Mouse (Mus musculus) kidney, adult 2 months (tissue): ENCODE data around the gene Stx17. TPM values are rescaled to one million over a fixed set of nuclear protein-coding genes. Genes with fewer than 3 reads are reported as not detected.

ENCODE experiments used
- DNase-seq: peaks from one replicate; pipeline ENCODE4 v3.0.0; 2021
- H3K27ac ChIP-seq: fragments of 200-500 bp; 2 replicates; pipeline ENCODE4 v1.5.1; 2012; ENCODE audit warnings: low read depth, low read length, control low read depth, inconsistent platforms; ENCODE audit not compliant: insufficient read depth
- H3K27me3 ChIP-seq: fragments of 200-500 bp; replicated peaks from 2 replicates; pipeline ENCODE4 v1.6.1; 2012; ENCODE audit warnings: mild to moderate bottlenecking, moderate library complexity, low read length, inconsistent platforms; ENCODE audit not compliant: control insufficient read depth, insufficient read depth
- H3K36me3 ChIP-seq: fragments of 200-500 bp; 2 replicates; pipeline ENCODE4 v1.6.1; 2012; ENCODE audit warnings: mild to moderate bottlenecking, moderate library complexity, low read length, inconsistent platforms; ENCODE audit not compliant: control insufficient read depth, insufficient read depth
- H3K4me1 ChIP-seq: fragments of 200-500 bp; 2 replicates; pipeline ENCODE4 v1.6.1; 2011; ENCODE audit warnings: low read length; ENCODE audit not compliant: control insufficient read depth, insufficient read depth
- H3K4me3 ChIP-seq: fragments of 200-500 bp; 2 replicates; pipeline ENCODE4 v1.5.1; 2011; ENCODE audit warnings: mild to moderate bottlenecking, low read depth, low read length, control low read depth; ENCODE audit not compliant: insufficient read depth
- CTCF ChIP-seq: fragments of 200-500 bp; conservative IDR thresholded peaks from 2 replicates; pipeline ENCODE4 v1.5.1; 2011; ENCODE audit warnings: low read depth, mild to moderate bottlenecking, control low read depth, low read length, moderate library complexity, mixed read lengths; ENCODE audit not compliant: insufficient read depth, insufficient read length
- POLR2A ChIP-seq: fragments of 200-500 bp; IDR thresholded peaks from one replicate; pipeline ENCODE4 v1.6.1; 2011; ENCODE audit warnings: low read depth, low read length, control low read depth
- WGBS: fragments of 180-500 bp; shearing (Covaris S2); methylation state at CpG from one replicate; pipeline ENCODE4 v1.1.7; 2018; 5-methylcytosine and 5-hydroxymethylcytosine counted together
- polyA plus RNA-seq: library from polyadenylated mRNA; depleted of rRNA; stranded (reverse); fragments of >200 nt; gene quantifications from 2 replicates; pipeline ENCODE4 v1.2.3, GENCODE M21; 2012

The Stx17 gene
- polyA plus RNA-seq, 1 experiment: 6.1 TPM

- DNase-seq: no peak
- WGBS: 1% methylated on average over 9 of the region's 9 CpGs
- H3K36me3 ChIP-seq: no peaks in the 10 kb centered on the region
These were observed 321 bp upstream of the Stx17 start for GRCm38 (mm10) chr4:48124416-48124772.

DNA sequence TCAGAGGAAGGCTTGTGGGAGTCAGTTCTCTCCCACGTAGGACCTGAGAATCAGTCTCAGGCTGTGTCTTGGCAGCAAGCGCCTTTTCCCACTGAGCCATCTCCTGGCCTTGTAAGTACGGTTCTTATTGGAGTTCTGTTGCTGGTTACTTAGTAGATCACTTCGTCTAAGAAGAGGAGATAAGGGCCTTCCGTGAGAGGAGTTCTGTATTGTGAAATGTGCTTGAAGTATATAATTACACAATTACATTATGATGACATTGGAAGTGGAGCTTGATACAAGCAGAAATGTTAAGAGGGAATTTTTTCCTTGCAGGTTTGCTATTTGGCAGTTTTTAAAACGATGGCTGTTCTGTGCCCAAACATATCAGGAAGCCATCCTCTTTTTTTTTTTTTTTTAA, 5.6 kb downstream of the Stx17 start:
- H3K27me3 ChIP-seq: no peaks in the 10 kb centered on the region
- no peaks in the 10 kb centered on the region; the same call in 1 of the 2 replicates for H3K4me1 ChIP-seq
- no peaks in the 10 kb centered on the region; the same call in 1 of the 2 replicates for H3K36me3 ChIP-seq
- TF ChIP-seq POLR2A: no peak
- TF ChIP-seq CTCF: no peak
- H3K27ac ChIP-seq: no peak overlapping the region
- 87% methylated on average over 6 of the region's 6 CpGs for WGBS
- DNase-seq: no peak
- H3K4me3 ChIP-seq: no peak overlapping the region

More at GRCm38 (mm10) chr4:48124416-48124772, 321 bp upstream of the Stx17 start:
- TF ChIP-seq POLR2A (no peak), CTCF (no peak)
- Histone ChIP-seq H3K27me3 (no peaks in the 10 kb centered on the region), H3K4me1 (peaks cover 3% of the 10 kb centered on the region; the same call in 1 of the 2 replicates), H3K4me3 (peak overlapping the region; percentile 99), H3K27ac (no peak overlapping the region)

DNA sequence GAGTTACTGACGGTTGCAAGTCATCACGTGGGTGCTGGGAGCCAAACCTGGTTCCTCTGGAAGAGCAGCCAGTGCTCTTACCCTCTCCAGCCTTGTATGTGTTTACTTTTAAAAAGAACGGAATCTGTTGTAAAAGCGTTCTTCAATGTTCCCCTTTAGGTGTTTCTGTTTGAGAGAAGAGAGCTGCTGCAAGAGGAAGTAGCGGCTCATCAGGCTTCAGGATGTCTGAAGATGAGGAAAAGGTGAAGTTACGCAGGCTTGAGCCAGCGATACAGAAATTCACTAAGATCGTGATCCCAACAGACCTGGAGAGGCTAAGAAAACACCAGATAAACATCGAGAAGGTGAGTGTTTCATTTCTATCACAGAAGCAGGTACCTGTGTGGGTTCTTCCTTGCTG, 6.9 kb downstream of the Stx17 start:
- WGBS: 94% methylated on average over 9 of the region's 9 CpGs
- H3K4me3 ChIP-seq: no peak overlapping the region
- no peak for DNase-seq
- no peaks in the 10 kb centered on the region for H3K27me3 ChIP-seq
- H3K4me1 ChIP-seq: no peaks in the 10 kb centered on the region
- H3K36me3 ChIP-seq: no peaks in the 10 kb centered on the region; the same call in 1 of the 2 replicates
- TF ChIP-seq POLR2A (no peak), CTCF (no peak)
- H3K27ac ChIP-seq: no peak overlapping the region

DNA sequence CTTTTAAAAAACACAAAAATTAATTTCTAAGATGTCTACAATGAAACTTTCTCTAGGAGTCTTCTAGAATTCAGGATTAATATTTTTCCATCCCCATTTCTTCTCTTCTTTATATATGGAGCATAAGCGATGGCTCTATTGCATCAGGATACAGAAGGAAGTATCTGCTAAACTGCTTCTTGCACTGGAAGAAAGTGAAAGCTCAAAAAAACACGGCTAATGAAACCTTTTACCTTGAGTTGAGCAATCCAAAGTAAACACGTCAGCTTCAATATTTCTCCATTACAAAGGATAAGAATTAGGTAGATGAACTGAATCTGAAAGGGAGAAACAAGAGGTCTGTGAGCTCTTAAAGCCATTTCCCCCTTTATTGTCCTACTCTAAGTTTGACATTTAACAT, 8.0 kb downstream of the Stx17 start:
- no peak overlapping the region for H3K4me3 ChIP-seq
- H3K27ac ChIP-seq: no peak overlapping the region
- WGBS: 90% methylated on average over 3 of the region's 3 CpGs
- H3K27me3 ChIP-seq: no peaks in the 10 kb centered on the region
- no peaks in the 10 kb centered on the region; the same call in 1 of the 2 replicates for H3K36me3 ChIP-seq
- H3K4me1 ChIP-seq: no peaks in the 10 kb centered on the region
- TF ChIP-seq CTCF (no peak), POLR2A (no peak)
- DNase-seq: no peak

DNA sequence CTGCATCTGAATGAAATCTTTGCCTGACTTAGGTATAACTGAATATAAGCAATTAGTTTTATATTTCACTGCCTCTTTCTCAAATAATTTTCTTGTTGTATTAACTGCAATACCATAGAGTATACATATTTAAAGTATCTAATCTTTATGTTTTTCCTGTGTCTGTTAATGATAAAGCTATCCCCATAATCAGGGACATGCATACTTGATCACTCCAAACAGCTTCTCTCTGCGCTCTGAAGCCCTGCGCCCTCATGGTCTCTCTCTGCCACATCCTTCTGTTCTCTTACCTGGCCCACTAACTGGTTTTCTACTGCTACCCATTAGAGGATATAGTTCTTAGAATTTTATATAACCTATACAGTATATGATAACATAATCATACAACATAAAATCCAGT, 24.8 kb downstream of the Stx17 start:
- no peak overlapping the region for H3K4me3 ChIP-seq
- no peaks in the 10 kb centered on the region for H3K36me3 ChIP-seq
- 94% methylated on average over 2 of the region's 2 CpGs for WGBS
- no peak overlapping the region for H3K27ac ChIP-seq
- TF ChIP-seq POLR2A (no peak), CTCF (no peak)
- no peaks in the 10 kb centered on the region for H3K4me1 ChIP-seq
- H3K27me3 ChIP-seq: no peaks in the 10 kb centered on the region
- DNase-seq: no peak

DNA sequence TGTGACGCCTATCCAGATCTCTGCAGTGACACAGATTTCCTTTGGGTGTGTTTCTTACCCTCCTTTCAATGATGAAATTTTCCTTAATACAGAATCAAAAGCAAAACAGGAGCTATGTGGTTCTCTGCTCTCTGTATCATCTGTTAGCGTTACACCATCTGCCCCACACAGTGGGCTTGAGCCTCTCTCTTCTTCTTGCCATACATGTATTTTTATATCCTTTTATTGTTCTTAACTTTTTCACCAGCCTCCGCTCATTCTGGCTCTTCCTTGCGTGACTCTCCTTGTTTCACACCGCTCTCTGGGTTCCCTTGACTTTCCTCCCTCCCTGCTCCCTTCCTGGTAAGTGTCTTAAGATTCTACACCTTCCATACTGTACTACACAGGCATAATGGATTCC, 28.5 kb downstream of the Stx17 start:
- H3K36me3 ChIP-seq: no peaks in the 10 kb centered on the region
- H3K4me3 ChIP-seq: no peak overlapping the region
- TF ChIP-seq POLR2A (no peak), CTCF (no peak)
- no peak overlapping the region for H3K27ac ChIP-seq
- H3K4me1 ChIP-seq: no peaks in the 10 kb centered on the region
- WGBS: 98% methylated on average over 5 of the region's 5 CpGs
- no peak for DNase-seq
- H3K27me3 ChIP-seq: no peaks in the 10 kb centered on the region

- TF ChIP-seq CTCF (no peak), POLR2A (no peak)
- DNase-seq: no peak
- no peak overlapping the region for H3K27ac ChIP-seq
- H3K4me3 ChIP-seq: no peak overlapping the region
- H3K4me1 ChIP-seq: no peaks in the 10 kb centered on the region
- no peaks in the 10 kb centered on the region for H3K27me3 ChIP-seq
- no peaks in the 10 kb centered on the region for H3K36me3 ChIP-seq
- 76% methylated on average over 1 of the region's 1 CpGs for WGBS
These were observed 31.1 kb downstream of the Stx17 start for GRCm38 (mm10) chr4:48155864-48156263.
